Mouse (Mus musculus): ENCODE measurements around the gene Rrnad1. TPM values are rescaled to one million over a fixed set of nuclear protein-coding genes. Genes with fewer than 3 reads are reported as not detected.
A peak's percentile ranks its signal among the peaks of the same experiment; 100 is the strongest.
"Not testable (repeated sequence)": the region's sequence is repeated elsewhere in the genome, so short reads cannot be mapped to it uniquely, and the experiment has no call there.

Rrnad1 gene
- polyA plus RNA-seq, 1 experiment from 2014 or later: 6.1 TPM

- WGBS (ENCODE audit: insufficient replicate concordance): 69% methylated on average over 3 of the region's 3 CpGs
- Histone ChIP-seq H3K4me3 (replicated peaks) (no peak overlapping the region), H3K27me3 (no peaks in the 10 kb centered on the region), H3K36me3 (no peaks in the 10 kb centered on the region), H3K4me1 (replicated peaks) (peaks cover 55% of the 10 kb centered on the region), H3K4me2 (no peak overlapping the region), H3K9me3 (replicated peaks) (no peaks in the 10 kb centered on the region), H3K27ac (peak overlapping the region; percentile 24; the same call in 1 of the 2 replicates), H3K9ac (no peak overlapping the region)
- no peak for ATAC-seq (ENCODE audit: low read depth)
- DNase-seq: no peak
Observed at GRCm38 (mm10) chr3:87899266-87899665, 31.3 kb downstream of the Rrnad1 start.

GRCm38 (mm10) chr3:87893367-87893905 lies 37.1 kb downstream of the Rrnad1 start:
- H3K27ac ChIP-seq: peak overlapping the region; percentile 65
- DNase-seq: no peak
- WGBS (ENCODE audit: insufficient replicate concordance): 70% methylated on average over 3 of the region's 3 CpGs
- H3K27me3 ChIP-seq: no peaks in the 10 kb centered on the region
- peak; percentile 74 for ATAC-seq (ENCODE audit: low read depth)
- H3K36me3 ChIP-seq: no peaks in the 10 kb centered on the region
- peaks cover 23% of the 10 kb centered on the region for H3K4me1 ChIP-seq (replicated peaks)
- H3K4me3 ChIP-seq (replicated peaks): no peak overlapping the region
- no peaks in the 10 kb centered on the region for H3K9me3 ChIP-seq (replicated peaks)
- H3K4me2 ChIP-seq: no peak overlapping the region
- peak overlapping the region; percentile 23; the same call in 1 of the 2 replicates for H3K9ac ChIP-seq

- H3K4me2 ChIP-seq: no peak overlapping the region
- DNase-seq: no peak
- H3K9ac ChIP-seq: no peak overlapping the region
- peaks cover 26% of the 10 kb centered on the region for H3K4me1 ChIP-seq (replicated peaks)
- ATAC-seq (ENCODE audit: low read depth): no peak
- WGBS (ENCODE audit: insufficient replicate concordance): 72% methylated on average over 3 of the region's 3 CpGs
- no peaks in the 10 kb centered on the region for H3K27me3 ChIP-seq
- H3K27ac ChIP-seq: no peak overlapping the region
- 0 out of 2 replicates have a peak, but pooled peaks cover 3% of the 10 kb centered on the region for H3K9me3 ChIP-seq (replicated peaks)
- no peak overlapping the region for H3K4me3 ChIP-seq (replicated peaks)
- H3K36me3 ChIP-seq: no peaks in the 10 kb centered on the region
Observed at GRCm38 (mm10) chr3:87891481-87891880, 39.0 kb downstream of the Rrnad1 start.

GRCm38 (mm10) chr3:87887400-87887799 lies 43.1 kb downstream of the Rrnad1 start:
- not testable (repeated sequence) for H3K27ac ChIP-seq; ATAC-seq (ENCODE audit: low read depth); H3K9me3 ChIP-seq (replicated peaks); H3K36me3 ChIP-seq; DNase-seq; H3K4me2 ChIP-seq; H3K27me3 ChIP-seq; H3K4me3 ChIP-seq (replicated peaks); H3K9ac ChIP-seq
- H3K4me1 ChIP-seq (replicated peaks): peaks cover 27% of the 10 kb centered on the region
- 70% methylated on average over 4 of the region's 4 CpGs for WGBS (ENCODE audit: insufficient replicate concordance)

GRCm38 (mm10) chr3:87886416-87886815 lies 44.1 kb downstream of the Rrnad1 start:
- Histone ChIP-seq H3K4me3 (replicated peaks) (peak overlapping the region; percentile 97), H3K9me3 (replicated peaks) (0 out of 2 replicates have a peak, but pooled peaks cover 3% of the 10 kb centered on the region), H3K4me2 (peak overlapping the region; percentile 80), H3K4me1 (replicated peaks) (peaks cover 29% of the 10 kb centered on the region), H3K27ac (peak overlapping the region; percentile 90), H3K27me3 (no peaks in the 10 kb centered on the region), H3K9ac (peak overlapping the region; percentile 44; the same call in 1 of the 2 replicates), H3K36me3 (peaks cover 8% of the 10 kb centered on the region)
- ATAC-seq (ENCODE audit: low read depth) (no peak), DNase-seq (no peak)
- WGBS (ENCODE audit: insufficient replicate concordance): 82% methylated on average over 6 of the region's 6 CpGs

- no peak for DNase-seq
- Histone ChIP-seq H3K4me1 (replicated peaks) (peaks cover 29% of the 10 kb centered on the region), H3K27ac (peak overlapping the region; percentile 90), H3K9me3 (replicated peaks) (0 out of 2 replicates have a peak, but pooled peaks cover 3% of the 10 kb centered on the region), H3K27me3 (no peaks in the 10 kb centered on the region), H3K4me3 (replicated peaks) (peak overlapping the region; percentile 97), H3K4me2 (peak overlapping the region; percentile 80), H3K36me3 (peaks cover 12% of the 10 kb centered on the region), H3K9ac (peak overlapping the region; percentile 44)
- ATAC-seq (ENCODE audit: low read depth): peak; percentile 6; the same call in 1 of the 2 replicates
- WGBS (ENCODE audit: insufficient replicate concordance): 8% methylated on average over 10 of the region's 10 CpGs
Observed at GRCm38 (mm10) chr3:87886004-87886365, 44.5 kb downstream of the Rrnad1 start.

- under 1% methylated on average over 33 of the region's 33 CpGs for WGBS (ENCODE audit: insufficient replicate concordance)
- H3K9ac ChIP-seq: peak within 1 kb of the TSS; percentile 97
- H3K36me3 ChIP-seq: peaks cover 16% of the 10 kb centered on the region
- 0 out of 2 replicates have a peak, but pooled peaks cover 3% of the 10 kb centered on the region for H3K9me3 ChIP-seq (replicated peaks)
- ATAC-seq (ENCODE audit: low read depth): peak; percentile 94
- peak within 1 kb of the TSS; percentile 97 for H3K4me3 ChIP-seq (replicated peaks)
- no peaks in the 10 kb centered on the region for H3K27me3 ChIP-seq
- DNase-seq: peak; percentile 91
- peak within 1 kb of the TSS; percentile 80 for H3K4me2 ChIP-seq
- peak within 1 kb of the TSS; percentile 90 for H3K27ac ChIP-seq
- H3K4me1 ChIP-seq (replicated peaks): peaks cover 29% of the 10 kb centered on the region
Observed at GRCm38 (mm10) chr3:87885281-87886003, 45.1 kb downstream of the Rrnad1 start, which contains the start of gene Prcc. Gene Prcc (minus strand): TSS chr3:87885608.

GRCm38 (mm10) chr3:87884708-87885251 lies 45.7 kb downstream of the Rrnad1 start:
- WGBS (ENCODE audit: insufficient replicate concordance): under 1% methylated on average over 28 of the region's 28 CpGs
- Histone ChIP-seq H3K36me3 (peaks cover 23% of the 10 kb centered on the region), H3K27ac (peak overlapping the region; percentile 90), H3K4me1 (replicated peaks) (peaks cover 29% of the 10 kb centered on the region), H3K9me3 (replicated peaks) (0 out of 2 replicates have a peak, but pooled peaks cover 3% of the 10 kb centered on the region), H3K27me3 (no peaks in the 10 kb centered on the region), H3K4me3 (replicated peaks) (peak overlapping the region; percentile 97), H3K4me2 (peak overlapping the region; percentile 80), H3K9ac (peak overlapping the region; percentile 97)
- ATAC-seq (ENCODE audit: low read depth): peak; percentile 3
- peak; percentile 37 for DNase-seq

GRCm38 (mm10) chr3:87884291-87884690 lies 46.2 kb downstream of the Rrnad1 start:
- DNase-seq (no peak), ATAC-seq (ENCODE audit: low read depth) (no peak)
- Histone ChIP-seq H3K4me2 (peak overlapping the region; percentile 80), H3K27me3 (no peaks in the 10 kb centered on the region), H3K36me3 (peaks cover 24% of the 10 kb centered on the region), H3K4me1 (replicated peaks) (peaks cover 29% of the 10 kb centered on the region), H3K9ac (peak overlapping the region; percentile 97), H3K27ac (peak overlapping the region; percentile 90), H3K9me3 (replicated peaks) (0 out of 2 replicates have a peak, but pooled peaks cover 3% of the 10 kb centered on the region), H3K4me3 (replicated peaks) (peak overlapping the region; percentile 97)
- 0% methylated on average over 3 of the region's 3 CpGs for WGBS (ENCODE audit: insufficient replicate concordance)

GRCm38 (mm10) chr3:87877730-87878129 lies 52.8 kb downstream of the Rrnad1 start:
- WGBS (ENCODE audit: insufficient replicate concordance): 90% methylated on average over 4 of the region's 4 CpGs

More at GRCm38 (mm10) chr3:87877730-87878129, 52.8 kb downstream of the Rrnad1 start:
- no peak overlapping the region for H3K27ac ChIP-seq
- H3K9me3 ChIP-seq (replicated peaks): no peaks in the 10 kb centered on the region
- DNase-seq: no peak
- H3K4me2 ChIP-seq: no peak overlapping the region
- H3K27me3 ChIP-seq: no peaks in the 10 kb centered on the region
- H3K9ac ChIP-seq: no peak overlapping the region
- peaks cover 4% of the 10 kb centered on the region for H3K4me1 ChIP-seq (replicated peaks)
- no peak overlapping the region for H3K4me3 ChIP-seq (replicated peaks)
- peaks cover 60% of the 10 kb centered on the region for H3K36me3 ChIP-seq
- ATAC-seq (ENCODE audit: low read depth): no peak
